Mouse (Mus musculus): ENCODE results near the gene Rhbdl3. TPM values are rescaled to one million over a fixed set of nuclear protein-coding genes. Genes with fewer than 3 reads are reported as not detected.

Gene Rhbdl3
- polyA plus RNA-seq, 1 experiment, result 2.8 TPM

DNA sequence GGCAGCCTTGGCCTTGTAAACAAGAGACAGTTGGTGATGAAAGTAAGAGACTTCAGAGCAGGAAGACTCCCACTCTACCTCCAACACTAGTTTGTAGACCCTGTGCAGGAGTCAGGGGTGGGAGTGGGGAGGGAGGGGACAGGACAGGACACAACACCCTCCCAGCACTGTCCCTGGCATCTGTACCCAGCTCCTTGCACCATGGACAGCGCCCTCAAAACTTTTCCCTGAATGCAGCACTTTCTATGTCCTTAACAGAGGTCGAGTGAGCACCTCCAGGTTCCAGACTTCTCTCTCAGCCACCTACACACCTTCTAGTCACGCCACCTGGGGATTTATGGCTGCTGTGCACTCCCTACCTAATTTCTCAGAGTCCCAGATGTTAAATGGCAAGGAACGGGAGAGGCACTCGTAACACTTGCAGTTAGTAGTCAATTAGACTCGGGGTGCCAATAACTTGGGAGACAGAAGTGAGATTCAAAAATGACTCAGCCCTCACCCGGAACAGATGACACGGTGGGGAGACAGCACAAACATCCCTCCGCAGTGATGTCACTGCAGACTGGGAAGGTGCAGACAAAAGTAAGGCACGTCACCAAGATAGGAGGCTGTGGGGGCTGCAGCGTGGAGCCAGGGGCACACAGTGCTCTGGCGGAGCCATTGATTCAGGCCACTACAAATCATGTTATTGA, 32.1 kb downstream of the Rhbdl3 start:
- no peaks in the 10 kb centered on the region for H3K36me3 ChIP-seq (ENCODE audit: control insufficient read depth, insufficient read depth, low read length)
- TF ChIP-seq POLR2A (IDR thresholded peaks at IDR 0.05; ENCODE audit: low read depth, low read length), result no peak
- TF ChIP-seq CTCF (conservative IDR thresholded peaks at IDR 0.05; ENCODE audit: insufficient read depth, insufficient read length, low read depth, low read length), result no peak
- DNase-seq, result no peak
- no peaks in the 10 kb centered on the region for H3K4me1 ChIP-seq (ENCODE audit: control insufficient read depth, insufficient read depth, low read length)
- no peak overlapping the region for H3K4me3 ChIP-seq (ENCODE audit: insufficient read depth, low read depth, low read length)
- no peak overlapping the region for H3K27ac ChIP-seq (ENCODE audit: insufficient read depth, low read depth, low read length)
- no peaks in the 10 kb centered on the region for H3K27me3 ChIP-seq (replicated peaks; ENCODE audit: control insufficient read depth, insufficient read depth, low read length)
- 51% methylated on average over 12 of the region's 12 CpGs for WGBS

DNA sequence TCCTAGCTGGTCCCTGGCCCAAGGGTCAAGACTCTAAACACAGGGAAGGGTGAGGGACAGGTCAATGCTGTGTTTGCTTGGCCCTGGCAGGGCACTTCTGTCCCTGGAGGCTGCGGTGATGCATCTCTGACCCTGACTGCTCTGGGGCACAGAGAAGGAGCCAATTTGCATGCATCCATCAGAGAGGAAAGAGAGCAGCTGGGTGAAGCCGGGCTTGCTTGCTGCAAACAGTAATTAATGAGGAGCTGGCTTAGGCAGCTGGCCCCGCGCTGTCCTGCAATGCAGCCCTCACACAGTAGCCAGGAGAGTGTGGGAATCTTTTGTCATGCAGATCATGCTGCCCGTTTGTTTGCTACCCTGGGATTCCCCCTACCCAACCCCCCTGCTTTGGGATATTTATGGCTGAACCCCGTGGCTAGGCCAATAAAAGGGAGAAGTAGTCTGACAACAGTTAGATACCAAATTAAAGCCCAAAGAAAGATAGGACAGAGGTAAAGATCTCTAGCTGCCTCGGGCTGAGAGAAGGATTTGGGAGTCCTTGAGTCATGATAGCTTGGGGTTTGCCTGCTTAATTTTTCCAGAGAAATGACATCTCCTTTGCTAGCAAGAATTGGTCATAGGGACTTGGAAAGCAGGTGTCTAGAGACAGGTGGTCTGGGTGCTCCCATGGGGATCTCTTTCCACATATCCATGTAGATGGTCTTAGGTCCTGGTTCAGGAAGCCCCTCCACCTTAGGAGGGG, 35.1 kb downstream of the Rhbdl3 start:
- Histone ChIP-seq H3K4me3 (ENCODE audit: insufficient read depth, low read depth, low read length) (no peak overlapping the region), H3K27me3 (replicated peaks; ENCODE audit: control insufficient read depth, insufficient read depth, low read length) (no peaks in the 10 kb centered on the region), H3K27ac (ENCODE audit: insufficient read depth, low read depth, low read length) (no peak overlapping the region), H3K36me3 (ENCODE audit: control insufficient read depth, insufficient read depth, low read length) (no peaks in the 10 kb centered on the region), H3K4me1 (ENCODE audit: control insufficient read depth, insufficient read depth, low read length) (no peaks in the 10 kb centered on the region)
- 12% methylated on average over 7 of the region's 7 CpGs for WGBS
- no peak for DNase-seq
- TF ChIP-seq CTCF (conservative IDR thresholded peaks at IDR 0.05; ENCODE audit: insufficient read depth, insufficient read length, low read depth, low read length) (no peak), POLR2A (IDR thresholded peaks at IDR 0.05; ENCODE audit: low read depth, low read length) (no peak)

DNA sequence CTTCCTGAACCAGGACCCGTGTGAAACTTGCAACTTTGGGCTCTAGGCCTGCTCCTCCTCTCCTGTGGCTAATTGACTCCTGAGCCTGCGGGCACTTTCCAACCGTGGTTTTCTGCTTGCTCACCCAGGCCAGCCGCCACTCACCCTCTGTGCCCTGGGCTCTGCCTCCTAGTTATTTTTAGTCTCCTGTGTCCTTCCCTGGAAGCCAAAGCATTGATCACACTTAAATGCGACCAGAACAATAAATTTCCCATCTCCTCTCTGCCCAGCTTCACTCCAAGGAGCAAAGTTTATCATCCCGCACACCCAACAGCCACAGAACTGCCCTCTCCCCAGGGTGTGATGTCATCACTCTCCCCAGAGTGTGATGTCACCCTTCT, 35.6 kb downstream of the Rhbdl3 start:
- DNase-seq, result no peak
- Histone ChIP-seq H3K27ac (ENCODE audit: insufficient read depth, low read depth, low read length) (no peak overlapping the region), H3K4me1 (ENCODE audit: control insufficient read depth, insufficient read depth, low read length) (no peaks in the 10 kb centered on the region), H3K27me3 (replicated peaks; ENCODE audit: control insufficient read depth, insufficient read depth, low read length) (no peaks in the 10 kb centered on the region), H3K4me3 (ENCODE audit: insufficient read depth, low read depth, low read length) (no peak overlapping the region), H3K36me3 (ENCODE audit: control insufficient read depth, insufficient read depth, low read length) (no peaks in the 10 kb centered on the region)
- WGBS, result 25% methylated on average over 6 of the region's 6 CpGs
- TF ChIP-seq POLR2A (IDR thresholded peaks at IDR 0.05; ENCODE audit: low read depth, low read length) (no peak), CTCF (conservative IDR thresholded peaks at IDR 0.05; ENCODE audit: insufficient read depth, insufficient read length, low read depth, low read length) (no peak)

DNA sequence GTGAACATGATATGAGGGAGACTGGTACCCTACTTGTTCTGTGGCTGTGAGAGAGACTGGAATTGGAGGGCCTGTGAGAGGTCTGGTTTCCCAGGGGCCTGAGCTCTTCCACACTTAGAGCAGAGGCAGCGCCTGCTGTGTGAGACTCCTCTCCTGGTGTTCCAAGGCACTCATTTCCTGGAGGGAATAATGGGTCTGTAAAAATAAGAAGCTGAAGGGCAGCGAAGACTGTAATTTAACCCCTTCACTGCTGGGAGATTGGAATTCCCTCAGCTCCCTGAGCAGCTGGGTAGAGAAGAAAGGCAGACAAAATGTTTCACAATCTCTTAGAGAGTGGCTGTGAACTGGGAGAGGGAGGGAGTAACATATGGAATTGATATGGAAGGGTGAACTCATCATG, 41.8 kb downstream of the Rhbdl3 start:
- no peak for DNase-seq
- TF ChIP-seq CTCF (conservative IDR thresholded peaks at IDR 0.05; ENCODE audit: insufficient read depth, insufficient read length, low read depth, low read length), result no peak
- TF ChIP-seq POLR2A (IDR thresholded peaks at IDR 0.05; ENCODE audit: low read depth, low read length), result no peak
- Histone ChIP-seq H3K4me3 (ENCODE audit: insufficient read depth, low read depth, low read length) (no peak overlapping the region), H3K27ac (ENCODE audit: insufficient read depth, low read depth, low read length) (no peak overlapping the region), H3K36me3 (ENCODE audit: control insufficient read depth, insufficient read depth, low read length) (no peaks in the 10 kb centered on the region), H3K4me1 (ENCODE audit: control insufficient read depth, insufficient read depth, low read length) (no peaks in the 10 kb centered on the region), H3K27me3 (replicated peaks; ENCODE audit: control insufficient read depth, insufficient read depth, low read length) (no peaks in the 10 kb centered on the region)
- WGBS, result 41% methylated on average over 2 of the region's 2 CpGs

DNA sequence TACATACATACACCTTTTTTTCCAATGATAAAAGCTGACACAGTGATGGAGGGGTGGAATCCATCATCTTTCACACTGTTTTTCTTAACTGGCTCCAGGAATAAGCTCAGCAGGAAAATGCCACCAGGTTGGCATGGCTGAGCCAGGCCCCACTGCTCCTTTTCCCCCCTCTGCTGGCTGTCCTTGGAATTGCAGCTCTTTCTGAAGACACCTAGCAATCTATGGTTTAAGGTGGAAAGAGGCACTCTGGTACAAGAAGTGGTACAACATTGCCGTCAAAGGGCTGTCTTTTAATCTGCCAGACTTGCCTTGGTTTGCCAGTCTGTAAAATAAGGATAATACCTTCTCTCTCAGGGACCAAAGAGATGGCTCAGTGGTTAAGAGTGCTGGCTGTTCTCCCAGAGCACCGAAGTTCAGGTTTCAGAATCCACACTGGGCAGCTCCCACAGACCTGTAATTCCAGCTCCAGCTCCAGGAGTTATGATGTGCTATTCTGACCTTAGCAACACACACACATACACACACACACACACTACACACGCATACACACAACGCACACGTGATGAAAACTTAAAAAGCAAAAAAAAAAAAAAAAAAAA, 51.2 kb downstream of the Rhbdl3 start:
- no peaks in the 10 kb centered on the region for H3K4me1 ChIP-seq (ENCODE audit: control insufficient read depth, insufficient read depth, low read length)
- H3K27ac ChIP-seq (ENCODE audit: insufficient read depth, low read depth, low read length), result no peak overlapping the region
- 53% methylated on average over 5 of the region's 5 CpGs for WGBS
- no peak overlapping the region for H3K4me3 ChIP-seq (ENCODE audit: insufficient read depth, low read depth, low read length)
- no peaks in the 10 kb centered on the region for H3K27me3 ChIP-seq (replicated peaks; ENCODE audit: control insufficient read depth, insufficient read depth, low read length)
- TF ChIP-seq POLR2A (IDR thresholded peaks at IDR 0.05; ENCODE audit: low read depth, low read length), result no peak
- TF ChIP-seq CTCF (conservative IDR thresholded peaks at IDR 0.05; ENCODE audit: insufficient read depth, insufficient read length, low read depth, low read length), result peak; percentile 90
- peak; percentile 80 for DNase-seq
- H3K36me3 ChIP-seq (ENCODE audit: control insufficient read depth, insufficient read depth, low read length), result no peaks in the 10 kb centered on the region

DNA sequence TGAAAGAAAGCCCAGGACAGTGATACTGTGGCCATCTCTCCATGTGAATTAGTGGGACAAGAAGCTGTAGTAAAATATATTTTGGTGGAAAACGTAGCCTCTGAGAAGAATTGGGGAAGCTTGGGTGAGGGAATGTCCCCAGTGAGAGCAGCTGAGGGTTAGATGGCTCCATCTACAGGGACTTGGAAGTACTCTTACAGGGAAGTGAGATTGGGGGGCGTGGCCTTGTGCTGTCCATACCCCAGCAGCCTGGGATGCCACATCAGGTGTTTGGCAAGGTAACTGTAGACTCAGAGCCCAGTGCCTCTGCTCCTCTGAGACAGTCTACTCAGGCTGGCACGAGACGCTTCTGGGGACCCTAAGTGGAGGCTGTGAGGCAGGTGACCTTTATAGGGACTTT, 54.1 kb downstream of the Rhbdl3 start:
- 47% methylated on average over 4 of the region's 4 CpGs for WGBS
- TF ChIP-seq POLR2A (IDR thresholded peaks at IDR 0.05; ENCODE audit: low read depth, low read length), result no peak
- TF ChIP-seq CTCF (conservative IDR thresholded peaks at IDR 0.05; ENCODE audit: insufficient read depth, insufficient read length, low read depth, low read length), result no peak; the same call in 1 of the 2 replicates
- DNase-seq, result no peak

DNA sequence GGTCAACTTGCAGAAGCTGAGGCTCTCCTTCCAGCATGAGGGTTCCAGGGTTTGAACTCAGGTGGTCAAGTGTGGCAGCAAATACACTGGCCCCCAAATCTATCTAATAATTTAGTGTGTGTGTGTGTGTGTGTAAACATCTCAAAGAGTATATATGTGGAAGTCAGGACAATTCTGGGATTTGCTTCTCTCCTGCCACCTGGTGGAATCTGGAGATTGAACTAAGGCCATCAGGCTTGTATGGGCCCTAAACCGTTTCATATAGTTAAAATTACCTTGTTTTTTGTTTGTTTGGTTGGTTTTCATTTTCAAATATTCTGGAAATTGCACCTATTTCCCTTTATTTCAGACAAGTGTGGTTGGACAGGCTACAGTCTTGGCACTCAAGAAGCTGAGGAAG, 68.2 kb downstream of the Rhbdl3 start:
- Histone ChIP-seq H3K4me1 (ENCODE audit: control insufficient read depth, insufficient read depth, low read length) (no peaks in the 10 kb centered on the region), H3K27ac (ENCODE audit: insufficient read depth, low read depth, low read length) (no peak overlapping the region), H3K36me3 (ENCODE audit: control insufficient read depth, insufficient read depth, low read length) (peaks cover 1% of the 10 kb centered on the region; the same call in 1 of the 2 replicates), H3K4me3 (ENCODE audit: insufficient read depth, low read depth, low read length) (no peak overlapping the region), H3K27me3 (replicated peaks; ENCODE audit: control insufficient read depth, insufficient read depth, low read length) (no peaks in the 10 kb centered on the region)
- DNase-seq, result no peak
- 80% methylated on average over 1 of the region's 1 CpGs for WGBS
- TF ChIP-seq POLR2A (IDR thresholded peaks at IDR 0.05; ENCODE audit: low read depth, low read length) (no peak), CTCF (conservative IDR thresholded peaks at IDR 0.05; ENCODE audit: insufficient read depth, insufficient read length, low read depth, low read length) (no peak)

More for the DNA sequence above, 54.1 kb downstream of the Rhbdl3 start:
- H3K4me1 ChIP-seq (ENCODE audit: control insufficient read depth, insufficient read depth, low read length), result no peaks in the 10 kb centered on the region
- H3K27ac ChIP-seq (ENCODE audit: insufficient read depth, low read depth, low read length), result no peak overlapping the region
- H3K36me3 ChIP-seq (ENCODE audit: control insufficient read depth, insufficient read depth, low read length), result no peaks in the 10 kb centered on the region
- H3K4me3 ChIP-seq (ENCODE audit: insufficient read depth, low read depth, low read length), result no peak overlapping the region
- no peaks in the 10 kb centered on the region for H3K27me3 ChIP-seq (replicated peaks; ENCODE audit: control insufficient read depth, insufficient read depth, low read length)

All from kidney, adult 2 months (tissue).